Mouse (Mus musculus): ENCODE results near the gene Duox2.

DNA sequence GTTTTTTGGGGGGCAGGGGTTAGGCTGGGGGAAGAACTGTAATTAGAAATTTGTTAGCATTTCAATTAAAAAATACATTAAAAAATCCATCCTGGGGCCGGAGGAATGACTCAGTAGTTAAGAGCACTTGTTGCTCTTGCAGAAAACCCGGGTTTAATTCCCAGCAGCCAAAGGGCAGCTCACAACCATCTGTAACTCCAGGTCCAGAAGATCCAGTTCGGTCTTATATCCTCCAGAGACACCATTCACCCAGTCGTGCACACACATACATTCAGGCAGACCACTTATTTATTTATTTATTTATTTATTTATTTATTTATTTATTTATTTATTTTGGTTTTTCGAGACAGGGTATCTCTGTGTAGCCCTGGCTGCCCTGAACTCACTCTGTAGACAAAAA is 64.9 kb downstream of the Duox2 start:
- TF ChIP-seq CTCF (conservative IDR thresholded peaks at IDR 0.05; ENCODE audit: low read length) (no peak), POU5F1 (IDR thresholded peaks at IDR 0.05; ENCODE audit: borderline replicate concordance, low read length) (no peak), NANOG (IDR thresholded peaks at IDR 0.05; ENCODE audit: borderline replicate concordance, low read length) (no peak)
